Comparison of ENCODE assay signal across 8 mouse cellular contexts in genomic region chr7:73531506-73532093, GRCm38 (mm10). TPM values are rescaled to one million over a fixed set of nuclear protein-coding genes. Genes with fewer than 3 reads are reported as not detected.
DNase-seq lines count a peak whose midpoint lies in the region; ATAC-seq and TF ChIP-seq lines count a peak whose summit lies in the region.

No protein-coding gene starts in this region.

- no peaks in the 10 kb centered on the region for H3K27me3 ChIP-seq in forebrain, embryonic 13.5 days
- no peaks in the 10 kb centered on the region for H3K27me3 ChIP-seq in forebrain, embryonic 11.5 days (ENCODE audit: control insufficient read depth, insufficient read depth, low read length)
- H3K27me3 ChIP-seq in lung, embryonic 15.5 days, result no peaks in the 10 kb centered on the region

- peaks cover 49% of the 10 kb centered on the region for H3K4me1 ChIP-seq in forebrain, embryonic 13.5 days
- H3K4me1 ChIP-seq in forebrain, embryonic 11.5 days (replicated peaks; ENCODE audit: control insufficient read depth, insufficient read depth, low read length), result peaks cover 11% of the 10 kb centered on the region
- H3K4me1 ChIP-seq in lung, embryonic 15.5 days, result peaks cover 67% of the 10 kb centered on the region
- peaks cover 29% of the 10 kb centered on the region for H3K4me1 ChIP-seq in embryonic fibroblast, embryonic 13.5 days (ENCODE audit: control insufficient read depth, insufficient read depth, low read length)

- H3K36me3 ChIP-seq in forebrain, embryonic 13.5 days (ENCODE audit: poor library complexity, severe bottlenecking), result peaks cover 9% of the 10 kb centered on the region; the same call in 1 of the 2 replicates
- H3K36me3 ChIP-seq in forebrain, embryonic 11.5 days (ENCODE audit: control insufficient read depth, insufficient read depth, low read length), result no peaks in the 10 kb centered on the region
- peaks cover 4% of the 10 kb centered on the region; the same call in 1 of the 2 replicates for H3K36me3 ChIP-seq in lung, embryonic 15.5 days

- DNase-seq in forebrain, embryonic 11.5 days (ENCODE audit: low spot score), result no peak
- DNase-seq in lung, postnatal 14 days, result no peak
- no peak for DNase-seq in gastrocnemius, postnatal 10 days
- no peak for DNase-seq in embryo, embryonic 9.5 days (ENCODE audit: extremely low spot score)

- no peak overlapping the region for H3K9ac ChIP-seq in forebrain, embryonic 13.5 days
- H3K9ac ChIP-seq in forebrain, embryonic 11.5 days (ENCODE audit: low read length), result no peak overlapping the region
- no peak overlapping the region for H3K9ac ChIP-seq in lung, embryonic 15.5 days

- ATAC-seq in forebrain, embryonic 13.5 days, result no peak
- ATAC-seq in forebrain, embryonic 11.5 days (replicated peaks; ENCODE audit: low FRiP score), result no peak
- no peak for ATAC-seq in lung, embryonic 15.5 days (ENCODE audit: borderline replicate concordance, extremely low read depth, low FRiP score, low TSS enrichment)
- peak; percentile 73 for ATAC-seq in megakaryocyte progenitor cell, adult 5-6 weeks (replicated peaks; ENCODE audit: poor library complexity)

- 70% methylated on average over 7 of the region's 7 CpGs for WGBS in forebrain, embryonic 13.5 days
- 84% methylated on average over 7 of the region's 7 CpGs for WGBS in forebrain, embryonic 11.5 days
- 69% methylated on average over 7 of the region's 7 CpGs for WGBS in lung, embryonic 15.5 days

- H3K4me2 ChIP-seq in forebrain, embryonic 13.5 days, result no peak overlapping the region
- no peak overlapping the region for H3K4me2 ChIP-seq in forebrain, embryonic 11.5 days (ENCODE audit: low read depth, low read length, severe bottlenecking)
- no peak overlapping the region for H3K4me2 ChIP-seq in lung, embryonic 15.5 days

- H3K9me3 ChIP-seq in forebrain, embryonic 13.5 days (replicated peaks), result no peaks in the 10 kb centered on the region
- H3K9me3 ChIP-seq in forebrain, embryonic 11.5 days (ENCODE audit: control insufficient read depth, low read length), result no peaks in the 10 kb centered on the region
- H3K9me3 ChIP-seq in lung, embryonic 15.5 days, result no peaks in the 10 kb centered on the region

- TF ChIP-seq CTCF in embryonic fibroblast, embryonic 13.5 days (IDR thresholded peaks at IDR 0.05; ENCODE audit: borderline replicate concordance, insufficient read depth, low read length), result no peak

- no peak for TF ChIP-seq POLR2A in embryonic fibroblast, embryonic 13.5 days (IDR thresholded peaks at IDR 0.05; ENCODE audit: low read depth, low read length)

- H3K27ac ChIP-seq in forebrain, embryonic 13.5 days, result peak overlapping the region; percentile 64
- H3K27ac ChIP-seq in forebrain, embryonic 11.5 days (ENCODE audit: low read depth, low read length), result no peak overlapping the region
- H3K27ac ChIP-seq in lung, embryonic 15.5 days, result peak overlapping the region; percentile 58
- H3K27ac ChIP-seq in embryonic fibroblast, embryonic 13.5 days (ENCODE audit: insufficient read depth, low read length), result peak overlapping the region; percentile 36

- H3K4me3 ChIP-seq in forebrain, embryonic 13.5 days, result no peak overlapping the region
- H3K4me3 ChIP-seq in forebrain, embryonic 11.5 days (ENCODE audit: low read depth, low read length), result no peak overlapping the region
- H3K4me3 ChIP-seq in lung, embryonic 15.5 days, result no peak overlapping the region
- H3K4me3 ChIP-seq in embryonic fibroblast, embryonic 13.5 days (ENCODE audit: insufficient read depth, low read length), result no peak overlapping the region

RNA-seq across cellular contexts. Expression of gene Chd2, which starts 10.0 kb away (rescaled TPM):
- 62.8 TPM in 2 replicates for polyA plus RNA-seq in forebrain, embryonic 13.5 days (2015; fragmentation: Nextera tagmentation; extraction: Ambion mirVana)
- polyA plus RNA-seq in forebrain, embryonic 11.5 days (2014; fragmentation: Nextera tagmentation; extraction: Ambion mirVana), result 61.0 and 66.1 TPM in 2 replicates
- 48.8 and 59.0 TPM in 2 replicates for polyA plus RNA-seq in lung, embryonic 15.5 days (2015; fragmentation: Nextera tagmentation; extraction: Ambion mirVana)
- polyA plus RNA-seq in embryonic fibroblast, embryonic 13.5 days (2011; ENCODE audit: insufficient read length, low read depth, missing spikeins), result 45.2 and 51.4 TPM in 2 replicates
- total RNA-seq in megakaryocyte progenitor cell, adult 5-6 weeks (2015), result 46.8 and 54.3 TPM in 2 replicates
- 82.2 and 117 TPM in 2 replicates for total RNA-seq in megakaryocyte progenitor cell, adult 5-6 weeks (2017)
- 10 to 100 TPM; 42.9 to 57.0 TPM for total RNA-seq in gastrocnemius, postnatal 10 days (2021)
